Mouse (Mus musculus) retina, postnatal 7 days (tissue): ENCODE data around the gene Picalm.
"Not testable (repeated sequence)": the region's sequence is repeated elsewhere in the genome, so short reads cannot be mapped to it uniquely, and the experiment has no call there.

ENCODE experiments used
- DNase-seq: peaks from one replicate; pipeline ENCODE4 v3.0.0-alpha.2; 2012; ENCODE audit warnings: low read depth, low spot score

The Picalm gene

DNA sequence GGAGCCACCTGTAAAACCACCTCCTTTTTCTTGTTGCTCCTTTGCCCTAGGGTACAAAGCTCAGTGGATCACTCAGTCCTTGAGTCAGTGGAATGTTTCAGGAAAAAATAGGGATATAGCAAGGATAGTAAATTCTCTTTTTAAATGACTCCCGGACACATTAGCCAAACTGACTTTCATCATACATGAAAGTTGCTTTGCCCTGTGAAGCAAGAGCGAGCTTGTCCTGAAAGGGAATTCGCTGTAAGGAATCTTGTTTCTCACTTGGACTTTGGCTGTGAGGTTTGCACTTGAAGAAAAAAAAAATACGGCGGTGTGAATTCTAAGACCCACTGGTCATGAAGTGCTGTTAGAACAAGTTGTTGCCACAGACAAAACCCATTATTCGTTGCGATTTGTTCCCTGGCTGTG lies 1.8 kb downstream of the Picalm start:
- no peak for DNase-seq

DNA sequence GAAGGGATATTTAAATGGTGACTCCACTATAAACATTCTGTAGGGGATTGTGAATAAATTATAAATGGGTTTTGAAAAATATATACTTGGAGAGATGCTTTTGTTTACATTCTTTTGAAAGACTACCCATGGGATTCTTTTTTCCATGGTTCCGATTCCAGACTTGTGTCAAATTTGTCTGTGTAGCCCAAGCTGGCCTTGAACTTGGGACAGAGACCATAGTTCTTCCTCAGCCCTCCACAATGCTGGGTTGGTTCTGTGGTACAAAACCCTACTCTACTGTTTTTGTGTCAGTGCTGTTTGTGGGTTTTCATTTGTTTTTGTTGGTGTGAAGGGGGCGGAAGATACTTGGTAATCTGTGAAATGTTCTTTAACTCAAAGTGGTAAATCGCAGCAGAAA lies 2.3 kb downstream of the Picalm start:
- DNase-seq = no peak

DNA sequence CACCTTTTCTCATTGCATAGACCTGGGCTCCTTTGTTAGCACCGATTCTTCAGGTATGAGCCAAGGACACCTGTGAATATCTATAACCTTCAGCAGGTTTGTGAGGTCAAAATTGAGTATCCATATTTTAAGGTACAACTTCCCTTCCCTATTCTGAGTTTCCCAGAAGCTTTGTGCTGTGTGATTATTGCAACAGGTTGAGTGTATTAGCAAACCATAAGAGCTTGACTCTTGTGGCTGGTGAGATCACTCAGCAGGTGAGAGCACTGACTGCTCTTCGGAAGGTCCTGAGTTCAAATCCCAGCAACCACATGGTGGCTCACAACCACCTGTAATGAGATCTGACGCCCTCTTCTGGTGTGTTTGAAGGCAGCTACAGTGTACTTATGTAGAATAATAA lies 6.7 kb downstream of the Picalm start:
- no peak for DNase-seq

DNA sequence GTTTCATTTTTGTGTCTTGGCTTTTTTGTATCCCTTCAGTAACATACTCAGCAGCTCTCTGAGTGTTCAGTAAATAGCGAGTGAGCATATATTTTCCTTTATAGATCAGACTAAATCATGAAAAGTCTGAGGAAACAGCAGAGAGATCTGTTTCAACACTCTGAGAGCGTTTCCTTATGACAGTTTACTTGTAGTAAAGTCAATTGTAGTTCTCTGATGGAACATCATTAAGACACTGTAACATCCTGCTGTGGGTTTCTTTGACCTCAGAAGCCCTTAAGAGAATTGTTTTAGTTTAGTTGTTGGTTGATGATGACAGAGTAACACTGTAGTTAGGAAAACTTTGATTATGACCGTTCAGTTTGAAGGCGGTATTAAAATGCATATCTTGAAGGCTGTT lies 8.3 kb downstream of the Picalm start:
- no peak for DNase-seq

DNA sequence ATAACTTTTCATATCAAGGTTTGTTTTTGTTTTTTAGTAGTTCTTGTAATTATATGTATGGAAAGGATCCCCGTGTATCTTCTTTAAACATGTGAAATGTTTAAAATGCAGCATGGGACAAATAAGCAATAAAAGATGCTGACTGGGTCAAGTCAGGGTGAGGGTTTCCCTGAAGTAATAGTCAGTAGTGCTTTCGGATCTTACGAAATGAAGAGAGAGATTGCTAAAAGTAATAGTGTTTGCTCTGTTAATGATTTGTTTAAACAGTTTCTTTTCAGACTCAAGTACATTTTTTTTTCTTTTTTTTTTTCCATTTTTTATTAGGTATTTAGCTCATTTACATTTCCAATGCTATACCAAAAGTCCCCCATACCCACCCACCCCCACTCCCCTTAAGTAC lies 10.3 kb downstream of the Picalm start:
- DNase-seq = no peak

DNA sequence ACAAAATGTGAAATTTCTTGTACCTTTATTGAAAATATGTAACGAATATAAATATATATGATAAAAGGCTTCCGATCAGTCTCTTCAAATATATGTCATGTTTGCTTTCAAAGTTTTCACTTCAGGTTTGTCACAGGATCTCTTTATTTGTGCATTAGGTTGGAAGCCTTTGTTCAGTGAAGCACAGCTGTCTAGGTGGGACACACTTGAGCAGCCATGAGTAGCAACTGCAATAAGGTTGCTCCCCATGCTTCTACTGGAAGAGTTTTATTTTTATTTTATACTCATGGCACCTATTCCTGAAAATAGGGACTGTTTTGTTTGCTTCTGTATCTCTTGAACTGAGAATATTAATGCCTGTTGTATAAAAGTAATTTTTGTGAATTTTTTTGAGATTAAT lies 14.3 kb downstream of the Picalm start:
- no peak for DNase-seq

GRCm38 (mm10) chr7:90144971-90145370 lies 15.0 kb downstream of the Picalm start:
- no peak for DNase-seq

- DNase-seq = no peak
Measured at GRCm38 (mm10) chr7:90145376-90145775, 15.4 kb downstream of the Picalm start.

- no peak for DNase-seq
Measured at GRCm38 (mm10) chr7:90145897-90146296, 15.9 kb downstream of the Picalm start.

- DNase-seq = no peak
Measured at GRCm38 (mm10) chr7:90146321-90146720, 16.3 kb downstream of the Picalm start.

- no peak for DNase-seq
Measured at GRCm38 (mm10) chr7:90148023-90148422, 18.0 kb downstream of the Picalm start.

- no peak for DNase-seq
Measured at GRCm38 (mm10) chr7:90148516-90148915, 18.5 kb downstream of the Picalm start.

DNA sequence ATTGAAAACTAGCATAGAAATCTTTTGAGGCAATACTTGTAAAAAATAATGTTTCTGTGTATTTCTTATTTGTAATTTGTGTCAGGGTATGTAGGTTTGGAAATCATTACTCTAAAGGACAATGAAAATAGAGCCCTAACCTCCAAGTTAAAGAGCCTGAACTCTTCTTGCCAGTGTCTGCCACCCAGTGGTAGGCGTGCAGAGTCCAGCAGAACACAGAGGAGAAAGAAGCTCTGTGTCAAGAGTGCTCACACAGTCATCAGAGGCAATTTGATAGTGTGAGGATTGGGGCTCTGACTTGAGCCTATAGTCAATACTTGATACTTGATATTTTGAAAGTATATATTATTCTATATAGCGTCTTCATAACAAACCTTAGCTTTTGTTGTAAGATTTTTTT lies 20.3 kb downstream of the Picalm start:
- DNase-seq = peak; percentile 38

DNA sequence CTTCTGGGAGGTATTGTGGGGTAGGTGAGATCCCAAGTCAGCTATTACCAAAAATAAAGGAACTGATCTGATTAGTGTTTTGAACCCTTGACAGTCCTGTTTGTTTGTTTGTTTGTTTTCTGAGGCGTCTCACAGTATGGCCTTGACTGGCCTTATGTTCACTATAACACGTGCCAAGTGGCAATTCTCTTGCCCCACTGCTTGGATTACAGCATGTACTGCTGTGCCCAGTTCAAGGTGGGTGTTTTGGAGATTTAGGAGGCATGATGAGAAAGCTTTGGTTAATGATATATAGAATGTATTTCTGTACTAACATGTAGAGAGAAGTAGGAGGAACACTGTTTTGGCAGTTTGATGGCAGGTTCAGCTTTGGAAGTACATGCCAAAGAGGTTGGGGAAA lies 28.0 kb downstream of the Picalm start:
- DNase-seq = no peak

DNA sequence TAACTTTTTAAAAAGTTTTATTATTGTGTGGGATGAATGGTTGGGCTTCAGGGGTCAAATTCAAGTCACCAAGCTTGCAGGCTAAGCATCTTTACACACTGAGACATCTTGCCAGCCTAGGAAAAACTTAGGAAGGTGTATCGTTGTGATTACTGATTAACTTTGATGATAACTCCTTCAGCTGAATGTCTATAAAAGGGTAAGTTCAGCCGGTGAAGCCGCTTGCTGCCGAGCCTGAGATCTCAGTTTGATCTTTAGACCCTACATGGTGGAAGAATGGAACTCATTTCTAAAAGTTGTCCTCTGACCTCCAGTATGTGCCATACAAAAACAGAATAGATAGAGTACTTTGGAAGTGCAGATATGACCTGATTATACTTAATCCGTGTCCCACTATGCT lies 30.6 kb downstream of the Picalm start:
- DNase-seq = no peak

- no peak for DNase-seq
Measured at GRCm38 (mm10) chr7:90164276-90164675, 34.3 kb downstream of the Picalm start.

GRCm38 (mm10) chr7:90165970-90166369 lies 36.0 kb downstream of the Picalm start:
- no peak for DNase-seq

- not testable (repeated sequence) for DNase-seq
Measured at GRCm38 (mm10) chr7:90167777-90168176, 37.8 kb downstream of the Picalm start.

- no peak for DNase-seq
Measured at GRCm38 (mm10) chr7:90173778-90174177, 43.8 kb downstream of the Picalm start.

- DNase-seq = no peak
Measured at GRCm38 (mm10) chr7:90175576-90175975, 45.6 kb downstream of the Picalm start.

- DNase-seq = no peak
Measured at GRCm38 (mm10) chr7:90180635-90181034, 50.6 kb downstream of the Picalm start.

DNA sequence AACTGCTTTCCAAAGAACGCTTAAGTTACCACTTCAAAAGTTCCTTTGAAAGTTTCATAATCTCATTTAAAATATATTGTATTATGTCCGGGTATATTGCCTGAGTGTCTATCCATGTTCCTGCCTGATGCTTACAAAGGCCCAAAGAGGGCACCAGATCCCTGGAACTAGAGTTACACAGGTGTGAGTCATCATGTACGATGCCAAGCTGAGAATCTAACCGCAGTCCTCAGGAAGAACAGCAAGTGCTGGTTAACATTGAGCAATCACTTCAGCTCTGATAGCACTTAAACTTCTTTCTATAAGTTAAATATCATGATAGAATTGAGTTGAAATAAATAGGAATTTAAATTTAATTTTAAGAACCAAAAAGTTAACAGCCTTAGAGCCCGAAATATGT lies 70.2 kb downstream of the Picalm start:
- DNase-seq = no peak

- DNase-seq = no peak
Measured at GRCm38 (mm10) chr7:90201877-90202465, 72.0 kb downstream of the Picalm start.

- DNase-seq = no peak
Measured at GRCm38 (mm10) chr7:90203914-90204313, 73.9 kb downstream of the Picalm start.
